Mouse (Mus musculus) hindbrain, postnatal 0 days (tissue): ENCODE results near the gene Egln2. TPM values are rescaled to one million over a fixed set of nuclear protein-coding genes. Genes with fewer than 3 reads are reported as not detected.

Experiments used
- ATAC-seq: fragments of 200-750 bp; cut with Nextera tagmentation; 2 replicates; pipeline ENCODE4 v1.8.0; 2017; ENCODE audit warnings: mild to moderate bottlenecking, moderate TSS enrichment, moderate library complexity
- DNase-seq: peaks from one replicate; pipeline ENCODE4 v3.0.0-alpha.2; 2015; ENCODE audit warnings: low spot score
- H3K27ac ChIP-seq: fragments of 300-500 bp; sonication (generic); 2 replicates; pipeline ENCODE4 v1.5.1; 2014; ENCODE audit warnings: mild to moderate bottlenecking
- H3K27me3 ChIP-seq: fragments of 300-500 bp; sonication (generic); 2 replicates; pipeline ENCODE4 v1.6.1; 2014; ENCODE audit warnings: low read length, mixed read lengths; ENCODE audit not compliant: insufficient read depth
- H3K36me3 ChIP-seq: fragments of 300-500 bp; sonication (generic); 2 replicates; pipeline ENCODE4 v1.6.1; 2014; ENCODE audit warnings: low read length, mixed read lengths; ENCODE audit not compliant: insufficient read depth
- H3K4me1 ChIP-seq: fragments of 300-500 bp; sonication (generic); 2 replicates; pipeline ENCODE4 v1.6.1; 2014; ENCODE audit warnings: antibody characterized with exemption, low read length, mixed read lengths; ENCODE audit not compliant: insufficient read depth
- H3K4me2 ChIP-seq: fragments of 300-500 bp; sonication (generic); 2 replicates; pipeline ENCODE4 v1.6.1; 2014; ENCODE audit warnings: low read depth, mild to moderate bottlenecking, low read length, moderate library complexity, mixed read lengths
- H3K4me3 ChIP-seq: fragments of 300-500 bp; sonication (generic); 2 replicates; pipeline ENCODE4 v1.5.1; 2014; ENCODE audit warnings: low read length
- H3K9ac ChIP-seq: fragments of 300-500 bp; sonication (generic); replicated peaks from 2 replicates; pipeline ENCODE4 v1.6.1; 2014; ENCODE audit warnings: mild to moderate bottlenecking, low read length, moderate library complexity, mixed read lengths
- H3K9me3 ChIP-seq: fragments of 300-500 bp; sonication (generic); 2 replicates; pipeline ENCODE4 v1.6.1; 2016; ENCODE audit warnings: low read length, mixed read lengths
- CTCF ChIP-seq: IDR thresholded peaks from 2 replicates; pipeline ENCODE4 v1.5.1; 2016; ENCODE audit warnings: antibody characterized with exemption, control low read depth, low read depth
- WGBS: fragments of 180-500 bp; shearing (Covaris S2); extraction: QIAGEN DNeasy Blood & Tissue Kit; methylation state at CpG from one replicate; pipeline ENCODE4 v1.1.7; 2014; 5-methylcytosine and 5-hydroxymethylcytosine counted together
- polyA plus RNA-seq: library from polyadenylated mRNA; unstranded; fragments of >200 nt; fragmentation: Nextera tagmentation; extraction: Ambion mirVana; gene quantifications from 2 replicates; pipeline ENCODE4 v1.2.1, GENCODE M21; 2015
- total RNA-seq: library from RNA; depleted of rRNA; stranded (reverse); fragments of >200 nt; gene quantifications from 2 replicates; pipeline ENCODE4 v1.2.3, GENCODE M21; 2014

Gene Egln2
- total and polyA plus RNA-seq, 2 experiments from 2014 or later: 78.6 to 117 TPM

DNA sequence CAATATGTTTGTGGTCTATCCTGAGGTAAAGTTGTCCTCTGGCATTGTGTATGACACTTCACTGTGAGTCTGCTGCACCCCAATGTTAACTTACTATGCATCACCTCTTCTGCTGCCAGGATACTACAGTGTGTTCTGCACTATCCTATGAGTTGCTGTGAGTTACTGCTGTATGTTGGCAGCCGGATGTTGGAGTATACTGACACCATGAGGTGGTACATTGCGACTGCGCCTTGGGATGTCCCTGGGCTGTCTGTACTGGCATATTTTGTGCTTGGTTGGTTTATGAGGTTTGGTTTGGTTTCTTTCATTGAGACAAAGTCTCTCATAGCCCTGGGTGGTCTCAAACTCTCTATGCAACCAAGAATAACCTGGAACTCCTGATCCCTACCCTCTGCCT lies 38.4 kb downstream of the Egln2 start:
- Histone ChIP-seq H3K4me2 (no peak overlapping the region), H3K9ac (no peak overlapping the region), H3K27ac (no peak overlapping the region), H3K4me3 (no peak overlapping the region), H3K4me1 (no peaks in the 10 kb centered on the region), H3K27me3 (no peaks in the 10 kb centered on the region), H3K36me3 (no peaks in the 10 kb centered on the region), H3K9me3 (no peaks in the 10 kb centered on the region)
- peak; percentile 76 for TF ChIP-seq CTCF
- 45% methylated on average over 3 of the region's 3 CpGs for WGBS
- peak; percentile 83 for ATAC-seq
- peak; percentile 61 for DNase-seq

DNA sequence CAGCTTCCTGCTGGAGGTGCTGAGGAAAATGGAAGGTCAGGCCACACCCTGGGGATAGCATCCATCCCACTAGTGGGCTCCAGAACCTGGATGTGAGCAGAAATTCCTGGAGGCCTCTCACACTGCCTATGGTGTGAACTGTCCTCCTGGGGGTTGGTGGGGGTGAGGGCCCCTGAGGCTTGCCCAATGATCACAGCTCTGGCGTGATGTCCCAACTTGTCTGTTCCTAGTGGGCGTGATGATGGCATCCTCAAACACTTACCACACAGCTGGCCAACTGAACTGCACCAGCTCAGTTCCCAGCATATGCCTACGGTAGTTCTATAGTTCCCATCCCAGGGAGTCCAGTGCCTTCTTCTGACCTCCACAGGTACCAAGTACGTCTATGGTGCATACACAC lies 41.6 kb downstream of the Egln2 start:
- H3K4me3 ChIP-seq: no peak overlapping the region
- H3K36me3 ChIP-seq: no peaks in the 10 kb centered on the region
- no peaks in the 10 kb centered on the region for H3K4me1 ChIP-seq
- no peak overlapping the region for H3K9ac ChIP-seq
- H3K27me3 ChIP-seq: no peaks in the 10 kb centered on the region
- H3K27ac ChIP-seq: no peak overlapping the region
- DNase-seq (no peak), ATAC-seq (no peak)
- no peaks in the 10 kb centered on the region for H3K9me3 ChIP-seq
- no peak overlapping the region for H3K4me2 ChIP-seq
- WGBS: 94% methylated on average over 4 of the region's 4 CpGs
- no peak for TF ChIP-seq CTCF

DNA sequence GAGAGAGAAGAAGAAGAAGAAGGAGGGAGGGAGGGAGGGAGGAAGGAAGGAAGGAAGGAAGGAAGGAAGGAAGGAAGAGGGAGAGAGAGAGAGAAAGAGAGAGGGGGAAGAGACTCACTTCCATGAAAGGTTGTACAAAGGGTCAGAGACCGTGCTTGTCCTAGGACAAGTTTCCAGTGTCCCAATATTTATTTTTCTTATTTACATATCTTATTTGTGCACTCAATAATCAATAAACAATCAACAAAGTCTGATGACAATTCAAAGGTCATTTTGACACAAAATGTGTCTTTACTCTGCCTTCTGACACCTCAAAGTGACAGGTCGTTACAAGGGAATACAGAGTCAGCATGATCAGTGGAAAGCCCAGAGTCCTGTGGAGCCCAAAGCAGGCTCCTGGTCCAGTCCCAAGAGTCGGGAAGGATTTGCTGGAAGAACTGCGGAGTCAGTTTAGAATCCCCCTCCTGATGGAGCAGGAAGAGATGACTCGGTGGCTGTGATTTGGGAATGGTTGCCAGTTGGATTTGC lies 42.2 kb downstream of the Egln2 start:
- no peaks in the 10 kb centered on the region for H3K4me1 ChIP-seq
- no peak overlapping the region for H3K9ac ChIP-seq
- H3K4me2 ChIP-seq: no peak overlapping the region
- H3K4me3 ChIP-seq: no peak overlapping the region
- no peaks in the 10 kb centered on the region for H3K36me3 ChIP-seq
- H3K27ac ChIP-seq: no peak overlapping the region
- no peak for TF ChIP-seq CTCF
- ATAC-seq (no peak), DNase-seq (no peak)
- WGBS: 74% methylated on average over 5 of the region's 5 CpGs
- no peaks in the 10 kb centered on the region for H3K27me3 ChIP-seq
- no peaks in the 10 kb centered on the region for H3K9me3 ChIP-seq

DNA sequence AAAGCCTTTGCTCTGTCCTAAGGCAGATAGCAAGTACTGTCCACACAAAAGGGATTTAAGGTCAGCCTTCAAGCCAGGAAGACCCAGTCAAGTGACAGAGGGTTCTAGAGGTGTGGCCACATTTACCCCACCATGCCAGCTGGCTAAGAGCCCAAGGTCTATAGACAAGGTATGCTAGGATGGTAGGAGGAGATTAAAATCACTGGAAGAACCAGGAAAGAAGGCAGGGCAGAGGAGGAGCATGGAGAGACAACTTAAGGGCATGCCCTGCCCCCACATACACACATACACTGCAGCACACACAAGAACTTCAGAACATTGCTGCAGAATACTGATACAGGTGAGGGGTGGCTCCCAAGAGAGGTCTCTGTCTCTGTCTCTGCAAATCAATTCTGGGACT lies 46.9 kb downstream of the Egln2 start, which contains the start of gene Cyp2f2:
Cyp2f2 (plus strand) TSS at position 234 of the 400 bp plus-strand sequence.
- no peak for DNase-seq
- no peak within 1 kb of the TSS for H3K27ac ChIP-seq
- no peaks in the 10 kb centered on the region for H3K36me3 ChIP-seq
- H3K4me2 ChIP-seq: no peak within 1 kb of the TSS
- no peak within 1 kb of the TSS for H3K9ac ChIP-seq
- H3K4me3 ChIP-seq: no peak within 1 kb of the TSS
- no peaks in the 10 kb centered on the region for H3K27me3 ChIP-seq
- ATAC-seq: no peak
- H3K4me1 ChIP-seq: no peaks in the 10 kb centered on the region
- no peaks in the 10 kb centered on the region for H3K9me3 ChIP-seq
- no peak for TF ChIP-seq CTCF

DNA sequence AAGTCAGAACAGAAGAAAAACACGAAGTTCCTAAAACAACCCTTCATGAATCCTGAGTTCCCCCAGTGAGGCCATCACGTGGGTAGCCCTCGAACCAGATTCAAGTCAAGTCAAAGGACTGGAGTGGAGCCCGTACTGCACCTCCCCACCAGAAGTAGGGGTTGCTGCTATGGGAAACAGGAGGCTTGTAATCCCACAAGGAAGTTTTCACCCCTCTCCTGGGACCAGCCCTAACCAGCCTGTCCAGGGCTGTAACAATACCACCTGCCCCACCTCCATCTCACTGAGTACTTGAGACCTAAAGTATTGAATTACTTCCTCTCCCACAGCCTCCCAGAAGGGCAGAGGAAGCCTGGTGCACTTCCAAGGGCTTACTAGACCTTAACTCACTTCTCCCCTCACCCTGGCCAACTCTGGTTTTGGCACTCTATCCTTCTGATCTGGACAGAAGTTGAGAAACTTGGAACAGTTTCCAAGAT lies 48.5 kb downstream of the Egln2 start:
- H3K4me3 ChIP-seq: no peak overlapping the region
- H3K27me3 ChIP-seq: no peaks in the 10 kb centered on the region
- H3K9ac ChIP-seq: no peak overlapping the region
- DNase-seq (no peak), ATAC-seq (no peak)
- H3K4me2 ChIP-seq: no peak overlapping the region
- WGBS: 63% methylated on average over 4 of the region's 4 CpGs
- TF ChIP-seq CTCF: no peak
- H3K4me1 ChIP-seq: no peaks in the 10 kb centered on the region
- no peak overlapping the region for H3K27ac ChIP-seq
- no peaks in the 10 kb centered on the region for H3K36me3 ChIP-seq
- no peaks in the 10 kb centered on the region for H3K9me3 ChIP-seq

DNA sequence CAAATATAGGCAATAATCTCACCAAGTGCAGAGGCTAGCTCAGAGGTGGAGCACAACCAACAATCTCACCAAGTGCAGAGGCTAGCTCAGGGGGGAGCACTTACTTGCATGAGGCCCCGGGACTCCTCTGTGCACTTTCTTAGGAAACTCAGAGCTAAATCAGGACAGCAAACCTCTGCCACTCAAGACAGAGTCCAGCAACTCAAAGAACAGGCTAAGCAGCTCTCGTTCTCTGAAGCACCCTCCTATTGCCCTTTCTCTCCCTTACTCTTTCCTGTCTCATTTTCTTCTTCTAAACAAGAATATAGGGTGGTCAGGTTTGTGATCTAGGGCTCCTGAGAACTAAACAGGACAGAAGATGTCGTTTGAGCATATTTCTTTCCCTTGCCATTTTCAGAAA lies 54.6 kb downstream of the Egln2 start:
- no peaks in the 10 kb centered on the region for H3K36me3 ChIP-seq
- no peak overlapping the region for H3K9ac ChIP-seq
- ATAC-seq: no peak
- H3K9me3 ChIP-seq: no peaks in the 10 kb centered on the region
- no peak overlapping the region for H3K4me2 ChIP-seq
- no peaks in the 10 kb centered on the region for H3K27me3 ChIP-seq
- TF ChIP-seq CTCF: no peak
- H3K4me1 ChIP-seq: no peaks in the 10 kb centered on the region
- WGBS: 81% methylated on average over 3 of the region's 3 CpGs
- no peak overlapping the region for H3K27ac ChIP-seq
- no peak overlapping the region for H3K4me3 ChIP-seq
- DNase-seq: no peak

DNA sequence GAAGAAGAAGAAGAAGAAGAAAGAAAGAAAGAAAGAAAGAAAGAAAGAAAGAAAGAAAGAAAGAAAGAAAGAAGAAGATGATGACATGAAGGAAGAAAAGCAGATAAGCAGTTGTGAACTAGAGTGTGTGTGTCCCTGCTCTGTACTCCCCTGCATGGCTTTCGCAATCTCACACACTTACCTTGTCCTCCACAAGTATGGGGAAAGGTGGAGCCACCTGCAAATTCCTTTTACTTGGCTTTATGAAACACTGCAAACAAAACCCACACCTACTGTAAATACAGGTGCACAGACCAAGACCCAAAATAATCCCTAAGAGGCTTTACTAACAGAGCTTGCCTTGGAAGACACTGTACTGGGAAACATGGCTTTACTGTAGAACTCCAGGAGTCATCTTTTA lies 55.6 kb downstream of the Egln2 start:
- no peaks in the 10 kb centered on the region for H3K4me1 ChIP-seq
- no peaks in the 10 kb centered on the region for H3K9me3 ChIP-seq
- 89% methylated on average over 1 of the region's 1 CpGs for WGBS
- TF ChIP-seq CTCF: no peak
- no peak overlapping the region for H3K9ac ChIP-seq
- H3K4me3 ChIP-seq: no peak overlapping the region
- no peak for DNase-seq
- H3K4me2 ChIP-seq: no peak overlapping the region
- no peaks in the 10 kb centered on the region for H3K27me3 ChIP-seq
- no peaks in the 10 kb centered on the region for H3K36me3 ChIP-seq
- no peak overlapping the region for H3K27ac ChIP-seq
- ATAC-seq: no peak
